Mouse (Mus musculus): ENCODE measurements around the gene Rgs19.

GRCm38 (mm10) chr2:181659609-181660055 is 34.1 kb downstream of the Rgs19 start:
- TF ChIP-seq CTCF (IDR thresholded peaks at IDR 0.05; ENCODE audit: extremely low read depth, insufficient read depth, low read length), result peak; percentile 74
- TF ChIP-seq POLR2A (IDR thresholded peaks at IDR 0.05; ENCODE audit: extremely low read depth, insufficient read depth, low read length), result no peak

All from cortical plate, adult 2 months (tissue).